Mouse (Mus musculus): ENCODE data around the gene Gm49380. TPM values are rescaled to one million over a fixed set of nuclear protein-coding genes. Genes with fewer than 3 reads are reported as not detected.

Gm49380 gene
- total and polyA plus RNA-seq, 3 experiments: 0.21 to 0.23 TPM; not detected in 1

DNA sequence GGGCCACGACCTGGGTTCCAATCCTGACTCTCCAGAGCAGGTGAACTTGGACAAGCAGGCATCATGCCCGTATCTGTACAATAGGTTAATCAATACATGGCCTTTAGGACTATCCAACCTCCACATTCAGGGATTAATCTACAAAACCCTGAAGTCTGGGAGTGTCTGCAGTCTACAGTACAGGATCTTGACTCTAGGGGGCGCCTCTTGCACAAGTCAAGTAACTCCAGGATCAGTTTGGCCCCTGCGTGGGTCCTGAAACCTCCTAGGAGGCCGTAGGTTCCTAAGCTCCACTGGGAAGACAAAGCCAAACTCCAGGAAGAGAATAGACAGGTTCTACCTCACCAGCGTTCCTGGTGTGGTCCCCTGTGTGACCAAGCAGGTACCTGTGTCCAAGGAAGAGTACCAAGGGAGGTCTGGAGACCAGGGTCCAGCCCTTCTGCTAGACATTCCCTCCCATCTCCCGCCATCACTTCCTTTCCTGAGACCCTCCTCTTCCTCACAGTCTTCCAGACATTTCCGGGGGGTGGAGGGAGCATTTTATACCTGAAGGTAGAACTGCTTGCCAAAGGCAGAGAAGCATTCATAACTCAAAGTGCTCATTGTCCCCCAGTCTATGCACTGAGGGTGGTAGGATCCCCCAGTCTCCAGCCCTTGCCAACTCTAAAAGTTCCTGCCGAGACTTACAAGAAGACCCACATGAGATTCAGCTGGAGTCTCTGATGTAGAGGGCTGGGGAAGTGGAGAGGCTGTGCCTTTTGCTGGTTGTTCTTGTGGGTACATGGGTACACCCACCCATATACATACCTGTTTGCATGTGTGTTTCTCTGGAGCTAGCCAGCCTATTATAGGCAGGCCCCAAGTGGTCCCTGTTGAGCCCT lies 38.7 kb downstream of the Gm49380 start:
- Histone ChIP-seq H3K79me2 (replicated peaks; ENCODE audit: control insufficient read depth, insufficient read depth, low read length) (no peaks in the 10 kb centered on the region), H3K4me1 (ENCODE audit: control insufficient read depth, insufficient read depth, low read length) (peaks cover 11% of the 10 kb centered on the region), H3K36me3 (ENCODE audit: control insufficient read depth, insufficient read depth, low read length) (peaks cover 2% of the 10 kb centered on the region; the same call in 1 of the 2 replicates), H3K27me3 (ENCODE audit: control insufficient read depth, insufficient read depth, low read length) (no peaks in the 10 kb centered on the region), H3K4me3 (no peak overlapping the region), H3K9ac (ENCODE audit: low read depth, low read length) (no peak overlapping the region), H3K27ac (no peak overlapping the region)
- TF ChIP-seq CTCF (IDR thresholded peaks at IDR 0.05) (peak; percentile 74), EP300 (IDR thresholded peaks at IDR 0.05; ENCODE audit: insufficient read depth, low read depth, low read length) (no peak), POLR2A (IDR thresholded peaks at IDR 0.05; ENCODE audit: insufficient read depth, low read depth, low read length) (no peak)
- WGBS: 66% methylated on average over 9 of the region's 9 CpGs
- intact Hi-C loops (cut with DNase I): loop anchor here (5.0 kb wide), 1 partner anchor 33 kb away; the partner anchor contains the start of gene C1qtnf5
- DNase-seq: no peak

GRCm38 (mm10) chr9:44073115-44073514 lies 40.2 kb downstream of the Gm49380 start:
- intact Hi-C loops (cut with DNase I): loop anchor here (5.0 kb wide), 1 partner anchor 34 kb away; the partner anchor contains the start of gene C1qtnf5
- peak overlapping the region; percentile 4; the same call in 1 of the 2 replicates for H3K4me3 ChIP-seq
- peak overlapping the region; percentile 80 for H3K27ac ChIP-seq
- 45% methylated on average over 5 of the region's 5 CpGs for WGBS
- H3K4me1 ChIP-seq (ENCODE audit: control insufficient read depth, insufficient read depth, low read length): peaks cover 3% of the 10 kb centered on the region; the same call in 1 of the 2 replicates
- no peaks in the 10 kb centered on the region for H3K79me2 ChIP-seq (replicated peaks; ENCODE audit: control insufficient read depth, insufficient read depth, low read length)
- peaks cover 2% of the 10 kb centered on the region; the same call in 1 of the 2 replicates for H3K36me3 ChIP-seq (ENCODE audit: control insufficient read depth, insufficient read depth, low read length)
- peak overlapping the region; percentile 56 for H3K9ac ChIP-seq (ENCODE audit: low read depth, low read length)
- no peaks in the 10 kb centered on the region for H3K27me3 ChIP-seq (ENCODE audit: control insufficient read depth, insufficient read depth, low read length)
- peak; percentile 38 to 62 for DNase-seq
- TF ChIP-seq POLR2A (IDR thresholded peaks at IDR 0.05; ENCODE audit: insufficient read depth, low read depth, low read length): no peak
- TF ChIP-seq EP300 (IDR thresholded peaks at IDR 0.05; ENCODE audit: insufficient read depth, low read depth, low read length): no peak
- TF ChIP-seq CTCF (IDR thresholded peaks at IDR 0.05): no peak

GRCm38 (mm10) chr9:44072599-44072915 lies 40.7 kb downstream of the Gm49380 start:
- 21% methylated on average over 4 of the region's 4 CpGs for WGBS
- peak; percentile 65 to 77 for DNase-seq
- intact Hi-C loops (cut with DNase I): loop anchor here (5.0 kb wide), 1 partner anchor 35 kb away; the partner anchor contains the start of gene C1qtnf5
- H3K4me1 ChIP-seq (ENCODE audit: control insufficient read depth, insufficient read depth, low read length): peaks cover 4% of the 10 kb centered on the region; the same call in 1 of the 2 replicates
- peaks cover 2% of the 10 kb centered on the region; the same call in 1 of the 2 replicates for H3K36me3 ChIP-seq (ENCODE audit: control insufficient read depth, insufficient read depth, low read length)
- peak overlapping the region; percentile 80 for H3K27ac ChIP-seq
- TF ChIP-seq POLR2A (IDR thresholded peaks at IDR 0.05; ENCODE audit: insufficient read depth, low read depth, low read length) (no peak; the same call in 1 of the 2 replicates), CTCF (IDR thresholded peaks at IDR 0.05) (no peak), EP300 (IDR thresholded peaks at IDR 0.05; ENCODE audit: insufficient read depth, low read depth, low read length) (0 out of 2 replicates have a peak, but pooled peaks have one; percentile 51)
- H3K27me3 ChIP-seq (ENCODE audit: control insufficient read depth, insufficient read depth, low read length): no peaks in the 10 kb centered on the region
- H3K79me2 ChIP-seq (replicated peaks; ENCODE audit: control insufficient read depth, insufficient read depth, low read length): no peaks in the 10 kb centered on the region
- H3K4me3 ChIP-seq: peak overlapping the region; percentile 4; the same call in 1 of the 2 replicates
- H3K9ac ChIP-seq (ENCODE audit: low read depth, low read length): peak overlapping the region; percentile 20

DNA sequence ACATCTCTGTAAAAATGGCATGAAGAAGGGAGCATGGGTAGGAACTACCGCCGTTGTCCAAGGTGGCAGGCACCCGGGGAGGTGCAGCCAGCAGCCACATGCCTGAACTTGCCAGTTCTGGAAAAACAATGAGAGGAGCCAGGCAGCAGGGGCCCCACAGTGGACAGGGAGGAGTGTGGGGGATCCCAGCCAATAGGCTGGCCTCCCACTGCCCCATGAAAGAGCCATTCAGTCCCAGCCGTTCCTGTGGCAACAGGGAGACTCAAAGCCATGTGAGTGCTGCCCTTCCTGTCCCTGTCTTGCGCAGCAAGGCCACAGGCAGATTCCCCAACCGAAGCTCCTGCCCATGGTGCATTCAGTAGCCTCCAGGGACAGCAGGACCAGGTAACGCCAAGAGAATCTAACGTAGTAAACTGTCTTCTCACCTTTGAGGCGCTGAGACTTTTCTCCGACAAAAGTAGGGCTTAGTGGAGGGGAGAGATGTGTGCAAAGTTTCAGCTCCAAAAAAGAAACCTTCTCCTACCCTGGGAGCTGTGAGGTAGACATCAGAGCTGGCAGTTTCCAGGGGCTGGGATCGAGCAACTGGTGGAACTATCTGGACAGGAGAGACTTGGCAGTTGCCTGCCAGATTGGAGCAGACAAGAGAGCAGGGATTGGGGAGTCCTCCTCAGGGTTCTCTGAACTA lies 41.2 kb downstream of the Gm49380 start:
- H3K4me3 ChIP-seq: peak overlapping the region; percentile 2; the same call in 1 of the 2 replicates
- peak; percentile 50 to 61 for DNase-seq
- H3K36me3 ChIP-seq (ENCODE audit: control insufficient read depth, insufficient read depth, low read length): peaks cover under 1% of the 10 kb centered on the region; the same call in 1 of the 2 replicates
- intact Hi-C loops (cut with DNase I): loop anchor here (5.0 kb wide), 1 partner anchor 35 kb away; the partner anchor contains the start of gene C1qtnf5
- H3K79me2 ChIP-seq (replicated peaks; ENCODE audit: control insufficient read depth, insufficient read depth, low read length): no peaks in the 10 kb centered on the region
- H3K4me1 ChIP-seq (ENCODE audit: control insufficient read depth, insufficient read depth, low read length): peaks cover 4% of the 10 kb centered on the region; the same call in 1 of the 2 replicates
- peak overlapping the region; percentile 80 for H3K27ac ChIP-seq
- no peak for TF ChIP-seq CTCF (IDR thresholded peaks at IDR 0.05)
- no peak for TF ChIP-seq POLR2A (IDR thresholded peaks at IDR 0.05; ENCODE audit: insufficient read depth, low read depth, low read length)
- no peak for TF ChIP-seq EP300 (IDR thresholded peaks at IDR 0.05; ENCODE audit: insufficient read depth, low read depth, low read length)
- peak overlapping the region; percentile 20 for H3K9ac ChIP-seq (ENCODE audit: low read depth, low read length)
- H3K27me3 ChIP-seq (ENCODE audit: control insufficient read depth, insufficient read depth, low read length): no peaks in the 10 kb centered on the region
- WGBS: 28% methylated on average over 11 of the region's 11 CpGs

GRCm38 (mm10) chr9:44070844-44071231 lies 42.5 kb downstream of the Gm49380 start:
- intact Hi-C loops (cut with DNase I): loop anchor here (5.0 kb wide), 1 partner anchor 36 kb away; the partner anchor contains the start of gene C1qtnf5
- WGBS: 37% methylated on average over 8 of the region's 8 CpGs
- Histone ChIP-seq H3K9ac (ENCODE audit: low read depth, low read length) (peak overlapping the region; percentile 58), H3K27ac (peak overlapping the region; percentile 80), H3K79me2 (replicated peaks; ENCODE audit: control insufficient read depth, insufficient read depth, low read length) (no peaks in the 10 kb centered on the region), H3K36me3 (ENCODE audit: control insufficient read depth, insufficient read depth, low read length) (no peaks in the 10 kb centered on the region), H3K27me3 (ENCODE audit: control insufficient read depth, insufficient read depth, low read length) (no peaks in the 10 kb centered on the region), H3K4me1 (ENCODE audit: control insufficient read depth, insufficient read depth, low read length) (peaks cover 3% of the 10 kb centered on the region; the same call in 1 of the 2 replicates), H3K4me3 (peak overlapping the region; percentile 39)
- TF ChIP-seq CTCF (IDR thresholded peaks at IDR 0.05) (no peak), EP300 (IDR thresholded peaks at IDR 0.05; ENCODE audit: insufficient read depth, low read depth, low read length) (no peak), POLR2A (IDR thresholded peaks at IDR 0.05; ENCODE audit: insufficient read depth, low read depth, low read length) (no peak)
- no peak for DNase-seq
